Mouse (Mus musculus): ENCODE results near the gene Clcn2.

Clcn2 gene

DNA sequence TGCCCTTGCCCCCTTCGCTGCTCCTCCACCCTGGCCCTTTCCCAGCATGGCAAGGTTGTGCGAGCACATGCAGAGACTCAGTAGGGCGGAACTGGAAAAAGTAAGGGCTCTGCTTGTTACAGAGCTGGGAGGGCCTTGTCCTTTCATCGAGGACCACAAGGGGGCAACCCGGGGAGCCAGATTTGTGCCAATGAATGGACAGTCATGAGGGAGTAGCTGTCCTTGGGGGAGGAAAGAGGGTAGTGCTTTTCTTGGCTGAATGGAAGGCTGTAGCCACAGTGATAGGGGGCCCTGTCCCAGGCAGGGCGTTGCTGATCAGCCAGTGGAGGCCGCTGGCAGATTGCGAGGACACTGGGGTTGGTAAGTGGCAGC is 15.0 kb downstream of the Clcn2 start:
- CTCF ChIA-PET, result interaction anchor here (0.6 kb wide), 1 partner anchor 14 kb away, joined by 3 read pairs; no protein-coding TSS in a partner anchor

DNA sequence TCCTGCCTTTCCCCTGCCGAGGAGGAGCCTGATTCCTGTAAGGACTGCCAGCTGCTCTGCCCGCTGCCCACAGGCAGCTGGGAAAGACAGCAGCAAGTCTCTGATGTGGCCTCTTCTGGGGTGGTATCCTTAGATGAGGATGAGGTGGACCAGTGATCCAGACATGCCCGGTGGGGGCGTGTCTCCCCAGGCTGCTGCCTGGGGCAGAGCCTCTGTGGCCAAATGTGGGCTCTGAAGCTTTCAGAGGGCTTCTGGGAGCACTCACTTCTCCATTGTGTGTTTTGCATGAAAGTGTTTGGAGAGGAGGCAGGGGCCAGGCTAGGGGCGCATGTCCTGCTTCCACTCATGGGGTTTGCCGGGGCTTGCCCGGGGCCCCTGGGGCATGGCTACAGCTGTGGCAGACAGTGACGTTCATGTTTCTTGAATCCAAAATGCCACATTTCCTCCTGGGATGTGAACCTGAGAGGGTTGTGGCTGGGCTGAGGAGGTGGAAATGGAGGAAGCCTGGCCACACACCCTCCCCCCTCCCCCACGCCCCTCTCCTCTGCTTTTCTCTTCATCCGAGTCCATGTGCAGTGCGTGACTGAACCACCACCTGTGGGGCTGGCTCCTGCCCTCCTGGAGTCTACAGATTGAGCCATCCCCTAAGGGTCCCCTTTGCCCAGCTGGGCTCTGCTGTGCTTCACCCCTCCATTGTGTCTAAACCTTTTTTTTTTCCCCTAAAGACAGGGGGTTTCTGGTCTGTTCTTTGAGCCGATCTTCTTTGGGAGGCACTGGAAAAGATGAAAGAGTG is 15.6 kb downstream of the Clcn2 start:
- CTCF ChIA-PET, result no interaction called here

DNA sequence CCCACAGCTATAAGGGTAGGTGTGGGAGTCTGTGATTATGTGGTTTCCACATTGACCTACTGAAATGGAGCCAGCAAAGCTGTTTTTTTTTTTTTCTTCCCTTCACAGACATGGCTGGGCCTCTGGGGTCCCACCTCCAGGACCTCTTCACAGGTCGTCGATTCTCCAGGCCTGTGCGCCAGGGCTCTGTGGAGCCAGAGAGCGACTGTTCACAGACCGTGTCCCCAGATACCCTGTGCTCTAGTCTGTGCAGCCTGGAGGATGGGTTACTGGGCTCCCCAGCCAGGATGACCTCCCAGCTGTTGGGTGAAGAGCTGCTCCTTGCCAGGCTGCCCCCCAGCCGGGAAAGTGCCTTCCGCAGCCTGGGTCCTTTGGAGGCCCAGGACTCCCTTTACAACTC is 16.2 kb downstream of the Clcn2 start:
- CTCF ChIA-PET, result interaction anchor here (0.6 kb wide), 1 partner anchor 249 kb away, joined by 11 read pairs; no protein-coding TSS in a partner anchor

DNA sequence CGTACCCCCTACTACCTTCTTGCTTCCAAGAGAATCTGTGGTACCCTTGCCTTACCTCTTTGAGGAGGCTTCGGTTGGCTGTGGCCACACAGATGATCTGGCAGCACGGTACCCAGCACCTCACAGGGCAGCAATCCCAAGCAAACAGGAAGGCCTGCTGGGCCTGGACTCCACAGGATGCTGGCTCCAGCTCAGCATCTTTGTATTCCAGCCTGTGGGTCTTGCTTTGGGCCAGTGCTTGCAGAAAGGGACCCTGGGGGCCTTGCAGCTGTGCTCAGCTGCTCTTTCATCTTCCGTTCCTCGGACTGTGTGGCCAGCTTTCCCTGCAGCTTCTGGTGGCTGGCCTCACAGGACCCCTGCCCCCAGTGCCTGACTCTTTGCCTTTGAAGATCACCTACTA is 17.5 kb downstream of the Clcn2 start:
- CTCF ChIA-PET, result no interaction called here

DNA sequence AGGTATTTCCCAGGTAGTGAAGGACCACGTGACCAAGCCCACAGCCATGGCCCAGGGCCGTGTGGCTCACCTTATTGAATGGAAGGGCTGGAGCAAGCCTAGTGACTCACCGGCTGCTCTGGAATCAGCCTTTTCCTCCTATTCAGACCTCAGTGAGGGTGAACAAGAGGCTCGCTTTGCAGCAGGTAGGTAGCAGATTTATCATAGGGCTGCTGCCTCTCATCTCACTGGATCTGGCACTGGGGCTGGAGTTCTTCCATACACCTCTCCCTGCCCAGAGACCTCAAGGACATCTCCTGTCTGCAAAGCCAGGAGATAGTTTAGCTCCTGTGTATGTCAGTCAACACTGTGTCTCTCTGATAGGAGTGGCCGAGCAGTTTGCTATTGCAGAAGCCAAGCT is 18.3 kb downstream of the Clcn2 start:
- CTCF ChIA-PET, result no interaction called here

DNA sequence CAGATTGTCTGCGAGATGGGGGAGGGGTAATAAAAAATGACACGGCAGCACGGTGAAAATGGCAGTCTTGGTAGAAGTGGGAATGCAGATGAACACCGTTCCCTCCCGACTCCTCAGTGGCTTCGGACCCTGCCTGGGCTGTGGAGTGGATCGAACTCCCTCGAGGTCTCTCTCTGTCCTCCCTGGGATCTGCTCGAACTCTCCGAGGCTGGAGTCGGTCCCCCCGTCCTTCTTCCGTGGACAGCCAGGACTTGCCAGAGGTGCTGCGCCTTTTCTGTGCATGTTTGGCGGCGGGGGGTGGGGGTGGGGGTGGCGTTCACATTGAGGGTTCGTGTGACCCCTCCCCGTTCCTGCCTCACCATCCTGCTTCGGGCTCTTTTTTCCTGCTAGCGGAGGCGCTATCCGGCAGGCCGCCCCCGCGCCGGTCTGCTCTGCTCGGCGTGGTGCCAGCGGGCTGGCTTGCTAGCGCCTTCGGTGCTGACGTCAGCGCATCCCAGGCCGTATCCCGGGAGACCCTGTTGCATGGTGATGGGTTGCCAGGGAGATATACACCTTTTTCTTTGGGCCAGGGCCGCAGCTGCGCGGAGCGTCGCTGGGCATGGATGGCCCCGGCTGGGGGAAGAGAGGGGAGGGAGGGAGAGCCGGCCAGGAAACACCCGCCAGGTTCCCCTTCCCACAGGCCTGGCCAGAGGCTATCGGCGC is 21.8 kb downstream of the Clcn2 start:
- CTCF ChIA-PET, result no interaction called here

DNA sequence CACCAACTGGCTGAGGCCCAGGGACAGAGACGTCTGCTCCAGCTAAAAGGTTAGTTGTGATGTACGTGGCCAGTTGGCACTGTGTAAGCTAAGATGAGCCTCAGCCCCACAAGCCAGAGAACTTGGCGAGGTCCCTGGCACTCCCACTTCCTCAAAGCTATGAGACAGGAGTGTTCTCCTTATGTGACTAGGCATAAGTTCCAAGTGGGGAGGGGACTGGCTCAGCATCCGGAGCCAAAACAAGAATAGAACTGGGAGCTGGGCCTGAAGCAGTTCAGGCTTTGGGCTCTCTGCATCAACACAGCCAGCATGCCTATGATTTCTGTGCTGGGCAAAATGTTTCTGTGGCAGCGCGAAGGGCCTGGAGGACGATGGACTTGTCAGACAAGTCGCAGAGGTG is 22.8 kb downstream of the Clcn2 start:
- CTCF ChIA-PET, result no interaction called here

DNA sequence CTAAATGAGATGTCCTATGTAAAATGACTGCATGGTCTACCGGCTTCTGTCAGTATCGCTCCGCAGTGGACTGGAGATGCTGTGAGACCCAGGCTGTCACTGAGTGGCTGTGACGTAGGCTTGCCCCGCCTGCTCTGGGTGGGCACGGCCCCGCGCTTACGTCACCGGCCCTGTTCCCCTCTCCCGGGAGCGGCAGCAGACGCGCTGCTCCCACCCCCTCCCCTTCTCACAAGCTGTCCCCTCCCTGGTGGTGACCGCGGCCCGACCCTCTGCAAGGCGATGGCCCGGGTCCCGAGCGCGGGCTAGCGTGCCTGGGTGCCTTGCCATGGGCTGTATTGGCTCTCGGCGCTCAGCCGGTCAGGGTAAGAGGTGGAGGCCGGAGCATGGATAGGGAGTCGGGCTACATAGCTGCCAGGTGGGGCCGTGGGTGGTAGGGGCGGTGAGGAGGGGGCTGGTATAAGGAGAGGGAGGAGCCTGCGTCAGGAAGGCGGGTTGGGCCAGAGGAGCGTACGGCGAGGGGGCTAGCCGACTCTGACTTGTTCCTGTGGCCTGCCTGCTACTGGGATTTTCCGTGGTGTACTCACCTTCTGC is 24.3 kb downstream of the Clcn2 start, which contains the start of gene Fam131a:
Fam131a (plus strand) TSS at position 131 of the 591 bp plus-strand sequence.
- CTCF ChIA-PET, result no interaction called here

DNA sequence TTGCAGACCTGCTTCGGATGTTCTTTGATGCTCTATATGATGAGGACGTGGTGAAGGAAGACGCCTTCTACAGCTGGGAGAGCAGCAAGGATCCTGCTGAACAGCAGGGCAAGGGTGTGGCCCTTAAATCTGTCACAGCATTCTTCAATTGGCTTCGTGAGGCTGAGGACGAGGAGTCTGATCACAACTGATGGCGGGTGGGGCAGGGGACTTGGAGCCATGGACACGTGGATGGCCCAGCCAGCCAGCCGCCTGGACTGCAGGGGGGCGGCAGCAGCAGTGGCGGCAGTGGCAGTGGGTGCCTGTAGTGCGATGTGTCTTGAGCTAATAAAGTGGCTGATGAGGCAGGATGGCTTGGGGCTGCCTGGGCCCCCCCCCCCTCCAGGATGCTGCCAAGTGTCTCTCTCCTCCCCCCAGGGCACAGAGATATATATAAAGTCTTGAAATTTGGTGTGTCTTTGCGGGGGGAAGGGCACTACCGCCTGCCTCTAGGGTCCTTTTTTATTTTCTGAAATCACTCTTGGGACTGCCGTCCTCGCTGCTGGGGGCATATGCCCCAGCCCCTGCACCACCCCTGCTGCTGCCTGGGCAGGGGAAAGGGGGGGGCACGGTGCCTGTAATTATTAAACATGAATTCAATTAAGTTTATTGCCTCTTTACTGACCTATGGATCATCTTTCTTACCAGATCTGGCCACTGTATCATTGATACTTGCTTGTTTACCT is 25.1 kb downstream of the Clcn2 start:
- CTCF ChIA-PET, result no interaction called here

DNA sequence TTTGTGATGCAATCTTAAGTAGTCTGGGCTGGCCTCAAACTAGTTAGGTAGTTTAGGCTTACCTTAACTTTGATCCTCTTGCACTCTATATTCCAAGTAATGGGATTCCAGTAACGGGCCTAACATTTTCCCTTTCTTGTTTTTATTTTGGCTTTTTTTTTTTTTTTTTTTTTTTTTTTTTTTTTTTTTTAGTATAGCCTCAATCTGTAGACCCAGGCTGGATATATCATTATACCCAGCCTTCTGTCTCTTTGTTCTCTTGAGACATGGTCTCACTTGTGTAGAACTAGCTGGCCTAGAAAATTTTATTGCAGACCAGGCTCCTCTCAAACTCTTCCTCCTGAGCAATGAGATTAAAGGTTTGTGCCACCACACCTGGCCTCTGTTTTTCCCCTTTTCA is 25.9 kb downstream of the Clcn2 start:
- CTCF ChIA-PET, result no interaction called here

DNA sequence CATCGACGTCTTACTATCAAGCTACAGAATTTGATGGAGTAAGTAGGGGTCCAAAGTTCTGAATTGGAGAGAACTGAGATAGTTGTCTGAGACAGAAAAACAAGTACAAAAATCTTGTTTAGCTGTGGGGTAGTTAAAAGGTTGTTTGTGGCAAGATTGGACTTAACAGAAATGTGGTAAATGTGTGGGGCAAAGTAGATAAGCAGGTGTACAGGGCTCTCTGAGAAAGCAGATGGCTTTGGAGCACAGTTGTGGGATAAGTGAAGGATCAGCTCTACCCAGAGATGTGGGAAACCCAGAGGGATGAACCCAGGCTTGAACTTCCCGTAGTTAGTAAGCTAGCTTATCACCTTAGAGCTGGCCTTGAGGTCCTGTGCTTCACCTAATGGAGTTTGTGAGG is 26.8 kb downstream of the Clcn2 start:
- CTCF ChIA-PET, result no interaction called here

DNA sequence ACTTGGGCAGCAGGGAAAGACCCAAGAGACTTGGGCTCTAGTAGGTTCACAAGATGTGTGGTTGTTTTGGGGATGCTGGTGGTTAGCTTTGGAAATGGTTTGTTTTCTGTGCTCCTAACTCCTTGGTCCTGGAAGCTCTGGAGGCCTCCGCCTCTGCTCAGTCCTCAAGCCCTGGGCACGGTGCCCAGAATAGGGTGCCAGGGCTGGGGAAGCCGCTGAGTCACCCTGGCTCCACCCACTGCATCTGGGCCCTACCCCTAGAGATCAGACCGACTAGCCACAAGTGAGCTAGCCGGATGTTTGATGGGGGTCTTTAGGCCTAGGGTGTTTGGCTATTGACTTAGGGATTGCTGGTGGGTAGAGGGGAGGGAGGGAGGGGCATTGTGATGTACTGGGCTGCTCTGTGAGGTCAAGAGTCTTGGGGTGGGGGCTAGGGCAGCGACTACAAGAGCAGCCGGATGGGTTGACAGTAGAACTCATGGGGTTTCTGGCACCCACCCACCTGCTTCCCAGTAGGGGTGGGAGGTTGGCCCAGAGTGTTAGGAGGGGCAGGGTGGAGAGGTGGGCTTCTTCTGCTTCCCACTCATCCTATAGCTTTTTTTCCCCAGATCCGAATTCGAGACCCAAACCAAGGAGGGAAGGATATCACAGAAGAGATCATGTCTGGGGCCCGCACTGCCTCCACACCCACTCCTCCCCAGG is 39.4 kb downstream of the Clcn2 start:
- CTCF ChIA-PET, result interaction anchor here (0.7 kb wide), 1 partner anchor 235 kb away, joined by 3 read pairs; no protein-coding TSS in a partner anchor

DNA sequence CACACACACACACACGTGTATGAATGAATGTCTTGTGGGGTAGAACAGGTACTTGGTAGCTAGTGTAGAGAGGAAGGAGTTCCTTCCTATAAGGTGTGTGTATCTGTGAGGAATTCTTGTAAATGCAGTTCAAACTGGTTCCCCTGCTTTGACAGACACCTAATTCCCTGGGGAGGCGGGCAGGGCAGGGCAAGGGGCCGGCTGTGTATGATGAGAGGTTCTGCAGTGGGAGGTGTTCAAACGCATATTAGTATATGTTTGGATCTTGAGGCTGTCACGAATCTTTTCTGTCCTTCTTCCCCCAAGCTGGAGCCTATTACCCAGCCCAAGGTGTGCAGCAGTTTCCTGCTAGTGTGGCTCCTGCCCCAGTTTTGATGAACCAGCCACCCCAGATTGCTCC is 40.2 kb downstream of the Clcn2 start:
- CTCF ChIA-PET, result interaction anchor here (0.7 kb wide), 1 partner anchor 235 kb away, joined by 3 read pairs; no protein-coding TSS in a partner anchor

DNA sequence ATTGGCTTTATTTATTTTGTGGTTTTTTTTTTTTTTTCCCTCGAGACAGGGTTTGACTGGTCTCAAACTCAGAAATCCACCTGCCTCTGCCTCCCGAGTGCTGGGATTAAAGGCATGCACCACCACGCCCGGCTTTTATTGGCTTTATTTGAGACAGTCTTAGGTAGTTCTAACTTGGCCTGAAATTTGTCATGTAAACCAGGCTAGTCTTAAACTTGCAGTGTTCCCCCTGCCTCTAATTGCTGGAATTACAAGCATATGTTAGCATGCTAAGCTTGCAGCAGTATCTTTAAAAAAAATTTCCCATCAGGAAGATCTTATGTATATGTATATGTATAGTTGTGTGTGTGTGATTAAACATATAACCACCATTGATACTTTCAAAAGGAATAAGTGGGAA is 40.8 kb downstream of the Clcn2 start:
- CTCF ChIA-PET, result interaction anchor here (0.6 kb wide), 1 partner anchor 47 kb away, joined by 4 read pairs; no protein-coding TSS in a partner anchor

DNA sequence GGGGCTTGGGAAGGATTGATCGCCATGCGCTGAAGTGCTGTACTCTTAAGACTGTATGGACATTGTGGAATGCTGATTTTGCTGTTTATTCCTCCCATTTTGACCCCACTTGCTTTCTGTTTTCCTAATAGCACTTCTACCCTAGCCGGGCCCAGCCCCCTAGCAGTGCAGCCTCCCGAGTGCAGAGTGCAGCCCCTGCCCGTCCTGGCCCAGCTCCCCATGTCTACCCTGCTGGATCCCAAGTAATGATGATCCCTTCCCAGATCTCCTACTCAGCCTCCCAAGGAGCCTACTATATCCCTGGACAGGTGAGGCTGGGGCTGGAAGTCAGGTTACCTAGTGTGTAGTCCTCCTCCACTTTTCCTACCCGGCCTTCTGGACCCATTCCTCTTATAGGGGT is 42.3 kb downstream of the Clcn2 start:
- CTCF ChIA-PET, result no interaction called here

DNA sequence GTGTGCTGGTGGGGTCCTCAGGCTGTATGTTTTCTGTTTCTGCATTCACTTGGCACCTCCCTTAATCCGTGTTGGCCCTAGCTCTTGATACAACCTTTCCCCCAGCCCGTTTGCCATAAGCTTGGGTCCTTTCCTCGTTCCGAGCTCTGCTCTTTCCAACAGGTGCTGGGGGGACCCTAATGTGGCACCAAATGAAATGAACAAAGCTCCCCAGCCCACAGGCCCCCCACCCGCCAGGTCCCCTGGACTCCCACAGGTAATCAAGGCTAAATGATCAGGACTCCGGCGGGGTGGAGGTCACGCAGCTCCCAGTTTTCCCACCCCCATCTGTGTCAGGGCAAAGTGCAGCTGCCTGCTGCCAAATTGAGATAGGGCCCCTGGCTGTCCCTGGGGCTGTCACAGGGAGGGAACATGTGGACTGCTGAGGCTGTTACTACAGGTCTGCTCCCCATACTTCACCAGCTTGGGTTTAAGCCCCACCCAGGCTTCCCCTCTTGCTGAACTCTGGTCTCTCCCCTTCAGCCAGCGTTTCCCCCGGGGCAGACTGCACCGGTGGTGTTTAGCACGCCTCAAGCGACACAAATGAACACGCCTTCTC is 43.7 kb downstream of the Clcn2 start:
- CTCF ChIA-PET, result no interaction called here

DNA sequence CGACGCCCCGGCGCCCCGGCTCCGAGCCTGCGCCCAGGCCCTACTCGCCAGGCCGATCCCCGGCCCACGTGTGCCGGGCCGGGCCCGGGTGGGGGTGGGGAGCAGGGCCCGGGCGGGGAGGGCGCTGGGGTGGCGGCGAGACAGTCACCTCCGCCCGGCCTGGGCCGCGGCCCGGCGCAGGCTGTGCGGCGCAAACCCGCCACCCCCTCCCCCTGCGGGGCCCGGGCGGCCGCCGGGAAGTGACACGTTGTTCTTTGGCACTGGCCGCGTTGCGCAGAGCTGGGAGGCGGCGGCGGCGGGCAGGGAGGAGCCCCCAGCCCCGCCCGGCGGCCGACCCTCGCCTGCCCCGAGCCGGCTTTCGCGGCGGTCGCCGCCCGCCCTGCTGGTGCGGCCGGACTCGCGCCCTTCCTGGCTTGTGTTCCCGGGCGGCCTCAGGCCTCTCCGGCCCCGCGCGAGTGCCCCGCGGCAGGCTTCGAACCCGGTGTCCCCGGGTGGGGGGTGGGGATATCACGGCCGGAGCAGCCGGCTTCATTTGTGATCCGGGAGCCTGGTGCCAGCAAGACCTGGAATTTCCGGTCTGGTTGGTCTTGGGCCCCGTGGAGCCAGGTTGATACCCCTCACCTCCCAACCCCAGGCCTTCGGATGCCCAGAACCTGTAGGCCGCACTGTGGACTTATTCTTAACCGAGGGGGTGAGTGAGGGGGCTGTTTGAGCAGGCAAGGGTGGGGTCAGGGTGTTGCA is 44.4 kb downstream of the Clcn2 start:
- CTCF ChIA-PET, result no interaction called here

DNA sequence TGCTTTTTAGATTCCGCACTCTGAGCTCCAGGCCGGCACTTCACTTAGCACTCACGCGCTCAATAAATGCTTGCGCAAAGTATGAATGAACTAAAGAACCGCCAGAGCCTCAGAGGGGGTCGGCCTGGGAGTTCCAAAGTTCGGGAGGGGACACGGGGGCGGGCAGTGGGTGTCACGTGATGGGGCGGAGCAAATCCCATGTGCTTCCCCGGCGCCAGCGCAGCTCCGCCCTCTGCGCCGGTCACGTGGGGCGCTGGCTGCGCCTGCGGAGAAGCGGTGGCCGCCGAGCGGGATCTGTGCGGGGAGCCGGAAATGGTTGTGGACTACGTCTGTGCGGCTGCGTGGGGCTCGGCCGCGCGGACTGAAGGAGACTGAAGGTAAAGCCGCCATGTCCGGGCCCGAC is 45.0 kb downstream of the Clcn2 start:
- CTCF ChIA-PET, result no interaction called here

DNA sequence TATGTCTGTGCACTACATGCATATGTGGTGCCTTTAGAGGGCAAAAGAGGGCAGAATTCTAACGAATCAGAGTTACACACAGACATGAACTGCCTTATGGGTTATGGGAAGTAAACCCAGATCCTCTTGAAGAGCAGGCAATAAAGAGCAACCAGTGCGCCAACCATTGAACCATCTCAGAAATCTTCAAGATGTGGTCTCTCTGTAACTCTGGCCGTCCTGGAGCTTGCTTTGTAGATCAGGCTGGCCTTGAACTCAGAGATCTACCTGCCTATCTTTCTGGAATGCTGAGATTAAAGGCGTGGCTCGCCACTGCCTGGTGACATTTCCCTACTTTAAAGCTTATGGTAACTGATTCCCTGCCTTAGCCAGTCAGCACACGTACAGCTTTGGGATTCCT is 45.7 kb downstream of the Clcn2 start:
- CTCF ChIA-PET, result interaction anchor here (0.6 kb wide), 1 partner anchor 1586 kb away, joined by 6 read pairs; no protein-coding TSS in a partner anchor

DNA sequence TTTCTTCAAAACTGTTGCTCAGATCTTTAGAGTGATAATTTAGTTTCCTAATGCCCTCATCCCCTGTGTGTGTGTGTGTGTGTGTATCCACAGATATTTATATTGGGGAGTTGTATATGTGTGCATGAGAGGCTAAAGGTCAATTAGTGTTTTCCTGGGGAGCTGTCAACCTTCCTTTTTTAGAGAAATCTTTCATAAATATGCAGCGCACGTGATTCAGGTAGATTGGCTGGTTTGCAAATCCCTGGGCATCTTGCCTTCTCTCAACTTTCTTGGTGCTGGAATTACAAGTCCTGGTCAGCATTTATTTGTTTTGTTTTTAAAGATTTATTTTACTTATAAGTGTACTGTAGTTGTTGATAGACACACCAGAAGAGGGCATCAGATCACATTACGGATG is 47.3 kb downstream of the Clcn2 start:
- CTCF ChIA-PET, result no interaction called here

All from spleen, embryonic (tissue).